In genomic region chr7:44374756-44375155, GRCm38 (mm10) we compare ENCODE assay signal across 9 mouse cellular contexts. TPM values are rescaled to one million over a fixed set of nuclear protein-coding genes. Genes with fewer than 3 reads are reported as not detected.
DNase-seq lines count a peak whose midpoint lies in the region; ATAC-seq and TF ChIP-seq lines count a peak whose summit lies in the region.
"Had no signal": no experiment of that assay in that cellular context is flagged by ENCODE, and none has a peak within 500 bp of the region (broad histone marks: within the 10 kb centered on the region; RNA-seq: fewer than 3 reads in every experiment).

No protein-coding gene starts in this region.

- no peaks in the 10 kb centered on the region for H3K36me3 ChIP-seq in kidney, embryonic 15.5 days
- no peaks in the 10 kb centered on the region for H3K36me3 ChIP-seq in hindbrain, embryonic 11.5 days (ENCODE audit: control insufficient read depth, insufficient read depth, low read length)
- no peaks in the 10 kb centered on the region for H3K36me3 ChIP-seq in midbrain, embryonic 15.5 days (replicated peaks)

- H3K9ac ChIP-seq in kidney, embryonic 15.5 days: peak overlapping the region; percentile 59
- H3K9ac ChIP-seq in hindbrain, embryonic 11.5 days (ENCODE audit: low read depth, low read length): peak overlapping the region; percentile 63
- H3K9ac ChIP-seq in midbrain, embryonic 15.5 days: peak overlapping the region; percentile 49

- peak overlapping the region; percentile 66 for H3K4me3 ChIP-seq in kidney, embryonic 15.5 days (replicated peaks)
- peak overlapping the region; percentile 55 for H3K4me3 ChIP-seq in hindbrain, embryonic 11.5 days (ENCODE audit: low read depth, low read length)
- peak overlapping the region; percentile 53 for H3K4me3 ChIP-seq in midbrain, embryonic 15.5 days

- no peaks in the 10 kb centered on the region for H3K9me3 ChIP-seq in kidney, embryonic 15.5 days (replicated peaks)
- no peaks in the 10 kb centered on the region for H3K9me3 ChIP-seq in hindbrain, embryonic 11.5 days (ENCODE audit: control insufficient read depth, low read length)
- no peaks in the 10 kb centered on the region for H3K9me3 ChIP-seq in midbrain, embryonic 15.5 days

- 1% methylated on average over 5 of the region's 5 CpGs for WGBS in kidney, embryonic 15.5 days
- 1% methylated on average over 5 of the region's 5 CpGs for WGBS in hindbrain, embryonic 11.5 days
- WGBS in midbrain, embryonic 15.5 days: 1% methylated on average over 5 of the region's 5 CpGs

- peak overlapping the region; percentile 85 for H3K4me2 ChIP-seq in kidney, embryonic 15.5 days
- H3K4me2 ChIP-seq in hindbrain, embryonic 11.5 days (replicated peaks; ENCODE audit: low read depth, low read length): peak overlapping the region; percentile 72
- H3K4me2 ChIP-seq in midbrain, embryonic 15.5 days: peak overlapping the region; percentile 78

- no peak for TF ChIP-seq CTCF in brain, embryonic 14.5 days (IDR thresholded peaks at IDR 0.05; ENCODE audit: borderline replicate concordance, extremely low read depth, insufficient read depth, insufficient read length)

- H3K4me1 ChIP-seq in kidney, embryonic 15.5 days: peaks cover 19% of the 10 kb centered on the region
- H3K4me1 ChIP-seq in hindbrain, embryonic 11.5 days (replicated peaks; ENCODE audit: control insufficient read depth, insufficient read depth, low read length): 0 out of 2 replicates have a peak, but pooled peaks cover 5% of the 10 kb centered on the region
- peaks cover 17% of the 10 kb centered on the region for H3K4me1 ChIP-seq in midbrain, embryonic 15.5 days

- peak overlapping the region; percentile 68 for H3K27ac ChIP-seq in kidney, embryonic 15.5 days
- H3K27ac ChIP-seq in hindbrain, embryonic 11.5 days (ENCODE audit: low read depth, low read length): peak overlapping the region; percentile 59
- H3K27ac ChIP-seq in midbrain, embryonic 15.5 days: peak overlapping the region; percentile 65

- H3K27me3 ChIP-seq in kidney, embryonic 15.5 days: peaks cover 4% of the 10 kb centered on the region
- no peaks in the 10 kb centered on the region for H3K27me3 ChIP-seq in hindbrain, embryonic 11.5 days (ENCODE audit: control insufficient read depth, insufficient read depth, low read length)
- no peaks in the 10 kb centered on the region for H3K27me3 ChIP-seq in midbrain, embryonic 15.5 days (replicated peaks)

- DNase-seq in kidney, adult 18-20 months: no peak
- peak; percentile 73 for DNase-seq in brain, embryonic 14.5 days (ENCODE audit: low read depth)
- DNase-seq in hindbrain, embryonic 11.5 days (ENCODE audit: low spot score): peak; percentile 67
- DNase-seq in urinary bladder, postnatal 4 days (ENCODE audit: low spot score in 2 of 2): no peak
- DNase-seq in natural killer cell, adult 2 months (ENCODE audit: low spot score in 2 of 2): no peak
- no peak for DNase-seq in layer of hippocampus, postnatal 36 days

- TF ChIP-seq POLR2A in brain, embryonic 14.5 days (IDR thresholded peaks at IDR 0.05; ENCODE audit: borderline replicate concordance, extremely low read depth, insufficient read depth, insufficient read length, poor library complexity, severe bottlenecking): no peak

- peak; percentile 27 for ATAC-seq in kidney, embryonic 15.5 days (replicated peaks; ENCODE audit: low FRiP score)
- peak; percentile 61 for ATAC-seq in hindbrain, embryonic 11.5 days (ENCODE audit: low FRiP score)
- peak; percentile 38 for ATAC-seq in midbrain, embryonic 15.5 days (replicated peaks)

RNA-seq across cellular contexts. Expression of gene Syt3, which starts 9.1 kb away (rescaled TPM):
- polyA plus RNA-seq in kidney, embryonic 15.5 days (2015; fragmentation: Nextera tagmentation; extraction: Ambion mirVana): 2.4 and 2.5 TPM in 2 replicates
- polyA plus RNA-seq in brain, embryonic 14.5 days (2012; rRNA removed): 35.5 and 41.6 TPM in 2 replicates
- 2.4 and 3.5 TPM in 2 replicates for polyA plus RNA-seq in hindbrain, embryonic 11.5 days (2014; fragmentation: Nextera tagmentation; extraction: Ambion mirVana)
- 56.3 and 57.2 TPM in 2 replicates for polyA plus RNA-seq in midbrain, embryonic 15.5 days (2015; fragmentation: Nextera tagmentation; extraction: Ambion mirVana)
- total RNA-seq in layer of hippocampus, postnatal 36 days (2021): 10 to 100 TPM; 84.8 to 92.0 TPM
- total RNA-seq: neutrophil, adult 5-6 weeks had no signal

RNA-seq across cellular contexts. Expression of gene 1700008O03Rik, which starts 10.9 kb away (rescaled TPM):
- polyA plus RNA-seq in kidney, embryonic 15.5 days (2015; fragmentation: Nextera tagmentation; extraction: Ambion mirVana): 1.1 TPM in 2 replicates
- polyA plus RNA-seq in brain, embryonic 14.5 days (2012; rRNA removed): 3.0 and 4.1 TPM in 2 replicates
- polyA plus RNA-seq in hindbrain, embryonic 11.5 days (2014; fragmentation: Nextera tagmentation; extraction: Ambion mirVana): 1.3 and 1.4 TPM in 2 replicates
- polyA plus RNA-seq in midbrain, embryonic 15.5 days (2015; fragmentation: Nextera tagmentation; extraction: Ambion mirVana): 2.1 and 2.6 TPM in 2 replicates
- 1 to 10 TPM; 3.1 to 3.4 TPM for total RNA-seq in layer of hippocampus, postnatal 36 days (2021)
- total RNA-seq: neutrophil, adult 5-6 weeks had no signal

RNA-seq across cellular contexts. Expression of gene Lrrc4b, which starts 54.1 kb away (rescaled TPM):
- 0.36 and 0.44 TPM in 2 replicates for polyA plus RNA-seq in kidney, embryonic 15.5 days (2015; fragmentation: Nextera tagmentation; extraction: Ambion mirVana)
- polyA plus RNA-seq in brain, embryonic 14.5 days (2012; rRNA removed): 302 and 372 TPM in 2 replicates
- 9.1 and 11.4 TPM in 2 replicates for polyA plus RNA-seq in hindbrain, embryonic 11.5 days (2014; fragmentation: Nextera tagmentation; extraction: Ambion mirVana)
- 16.7 and 18.1 TPM in 2 replicates for polyA plus RNA-seq in midbrain, embryonic 15.5 days (2015; fragmentation: Nextera tagmentation; extraction: Ambion mirVana)
- 100 to 1,000 TPM; 311 to 332 TPM for total RNA-seq in layer of hippocampus, postnatal 36 days (2021)
- total RNA-seq: neutrophil, adult 5-6 weeks had no signal

Comparison
In these comparisons a context has a peak if more than half of its experiments do, and no peak if none do; other contexts are left out.
1. DNase-seq: peak in brain, embryonic 14.5 days (single experiment) and hindbrain, embryonic 11.5 days (single experiment); none in kidney, adult 18-20 months (single experiment), urinary bladder, postnatal 4 days (0 of 2), natural killer cell, adult 2 months (0 of 2) and layer of hippocampus, postnatal 36 days (0 of 2).
2. RNA of gene Lrrc4b, which starts 54.1 kb away (polyA plus RNA-seq): 302 to 372 TPM in brain, embryonic 14.5 days; 16.7 to 18.1 TPM in midbrain, embryonic 15.5 days, 9.1 to 11.4 TPM in hindbrain, embryonic 11.5 days and 0.36 to 0.44 TPM in kidney, embryonic 15.5 days; every median in the first group is over 10 times any median in the second.
3. Peak in every context shown above with its lines, with median percentiles within 50 percentile points of each other: ATAC-seq, H3K27ac ChIP-seq, H3K4me2 ChIP-seq, H3K4me3 ChIP-seq and H3K9ac ChIP-seq.